Mouse (Mus musculus) ES-Bruce4 (cell line): Measurements from ENCODE around the gene Arhgap21.

Experiments
- CTCF ChIP-seq: IDR thresholded peaks from one replicate; pipeline ENCODE4 v1.8.1; 2011; ENCODE audit warnings: low read depth, low read length
- EP300 ChIP-seq: IDR thresholded peaks from 2 replicates; pipeline ENCODE4 v1.6.1; 2011; ENCODE audit warnings: low read depth, low read length; ENCODE audit not compliant: insufficient read depth
- POLR2A ChIP-seq: IDR thresholded peaks from one replicate; pipeline ENCODE4 v1.8.1; 2011; ENCODE audit warnings: low read length; ENCODE audit not compliant: insufficient read depth

DNA sequence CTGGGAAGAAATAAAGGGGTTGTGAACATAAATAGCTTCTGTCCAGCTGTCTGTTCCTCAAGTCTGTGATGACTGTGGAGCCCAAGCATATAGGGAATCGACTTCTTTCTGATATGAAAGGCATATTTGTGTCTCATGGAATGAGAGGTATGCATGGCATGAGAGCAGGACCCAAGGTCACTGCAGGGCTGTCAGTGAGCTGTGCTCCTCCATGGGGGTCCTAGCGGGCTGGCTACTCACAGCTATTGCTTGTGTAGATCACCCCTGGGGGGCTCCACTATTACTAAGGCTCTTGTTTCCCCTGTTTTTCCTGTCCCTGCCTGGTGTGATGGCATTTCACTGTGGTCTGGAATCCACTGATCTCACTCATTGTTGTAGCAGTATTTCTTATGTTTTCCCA is 22.2 kb upstream of the Arhgap21 start:
- TF ChIP-seq CTCF (no peak), POLR2A (no peak), EP300 (no peak)
